Mouse (Mus musculus) forebrain, embryonic 13.5 days (tissue): Measurements from ENCODE around the gene Cyp4a32. TPM values are rescaled to one million over a fixed set of nuclear protein-coding genes. Genes with fewer than 3 reads are reported as not detected.
"Not testable (repeated sequence)": the region's sequence is repeated elsewhere in the genome, so short reads cannot be mapped to it uniquely, and the experiment has no call there.

Experiments
- ATAC-seq: fragments of 200-750 bp; cut with Nextera tagmentation; 2 replicates; pipeline ENCODE4 v1.8.0; 2017
- H3K27ac ChIP-seq: fragments of 300-500 bp; sonication (generic); 2 replicates; pipeline ENCODE4 v1.5.1; 2015; ENCODE audit warnings: inconsistent platforms, mild to moderate bottlenecking, moderate library complexity
- H3K27me3 ChIP-seq: fragments of 300-500 bp; sonication (generic); 2 replicates; pipeline ENCODE4 v1.6.1; 2015; ENCODE audit warnings: mild to moderate bottlenecking, inconsistent platforms
- H3K36me3 ChIP-seq: fragments of 300-500 bp; sonication (generic); 2 replicates; pipeline ENCODE4 v1.6.1; 2015; ENCODE audit warnings: mild to moderate bottlenecking, inconsistent platforms; ENCODE audit not compliant: poor library complexity, severe bottlenecking
- H3K4me1 ChIP-seq: fragments of 300-500 bp; sonication (generic); 2 replicates; pipeline ENCODE4 v1.6.1; 2015; ENCODE audit warnings: inconsistent platforms
- H3K4me2 ChIP-seq: fragments of 300-500 bp; sonication (generic); 2 replicates; pipeline ENCODE4 v1.6.1; 2015; ENCODE audit warnings: inconsistent platforms, mild to moderate bottlenecking, moderate library complexity
- H3K4me3 ChIP-seq: fragments of 300-500 bp; sonication (generic); 2 replicates; pipeline ENCODE4 v1.5.1; 2015; ENCODE audit warnings: mild to moderate bottlenecking, inconsistent platforms
- H3K9ac ChIP-seq: fragments of 300-500 bp; sonication (generic); 2 replicates; pipeline ENCODE4 v1.6.1; 2015; ENCODE audit warnings: mild to moderate bottlenecking, inconsistent platforms
- H3K9me3 ChIP-seq: fragments of 300-500 bp; sonication (generic); replicated peaks from 2 replicates; pipeline ENCODE4 v1.6.1; 2016; ENCODE audit warnings: inconsistent platforms
- WGBS: fragments of 180-500 bp; shearing (Covaris S2); methylation state at CpG from one replicate; pipeline ENCODE4 v1.1.7; 2015; 5-methylcytosine and 5-hydroxymethylcytosine counted together
- polyA plus RNA-seq: library from polyadenylated mRNA; unstranded; fragments of >200 nt; fragmentation: Nextera tagmentation; extraction: Ambion mirVana; gene quantifications from 2 replicates; pipeline ENCODE4 v1.2.1, GENCODE M21; 2015

Gene Cyp4a32
- polyA plus RNA-seq, 1 experiment from 2014 or later = not detected

DNA sequence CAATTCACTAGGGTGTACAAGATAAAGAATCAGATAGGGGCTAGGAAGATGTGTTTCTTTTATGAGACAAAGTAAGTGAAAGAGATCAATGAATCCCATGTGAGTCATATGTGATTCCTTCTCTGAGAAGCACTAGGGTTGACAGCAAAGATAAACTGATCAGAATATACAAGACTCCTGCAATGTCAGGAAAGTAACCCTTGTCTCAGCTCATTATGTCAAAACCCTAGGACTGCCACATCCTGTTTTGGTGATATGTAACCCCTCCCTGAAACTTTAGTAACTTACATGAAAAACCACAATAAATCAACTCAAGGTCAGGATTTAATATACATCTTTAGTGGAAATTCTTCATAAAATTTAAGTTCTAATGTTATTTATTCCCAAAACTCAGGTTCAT is 13.2 kb downstream of the Cyp4a32 start:
- no peaks in the 10 kb centered on the region for H3K9me3 ChIP-seq
- H3K4me1 ChIP-seq = no peaks in the 10 kb centered on the region
- no peak for ATAC-seq
- no peak overlapping the region for H3K4me2 ChIP-seq
- no peak overlapping the region for H3K4me3 ChIP-seq
- no peaks in the 10 kb centered on the region for H3K36me3 ChIP-seq
- H3K27me3 ChIP-seq = no peaks in the 10 kb centered on the region
- no peak overlapping the region for H3K27ac ChIP-seq
- H3K9ac ChIP-seq = no peak overlapping the region

DNA sequence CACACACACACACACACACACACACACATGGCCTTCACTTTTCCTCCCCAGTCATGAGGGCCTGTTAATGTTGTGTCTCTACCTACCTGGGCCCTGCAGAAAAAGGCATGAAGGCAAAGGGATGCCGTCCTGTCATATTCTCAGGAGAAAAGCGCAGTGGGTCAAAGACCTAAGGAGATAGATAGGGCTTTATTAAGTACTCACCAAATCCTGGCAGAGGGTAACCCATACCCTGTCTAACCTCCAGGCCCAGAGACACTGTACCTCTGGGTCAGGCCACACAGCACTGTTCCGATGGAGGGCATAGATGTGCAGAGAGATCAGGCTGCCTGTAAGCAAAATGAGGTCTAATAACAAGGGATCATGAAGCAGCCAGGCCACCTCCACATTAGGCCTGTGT is 24.8 kb downstream of the Cyp4a32 start:
- not testable (repeated sequence) for ATAC-seq, H3K4me3 ChIP-seq
- WGBS = 87% methylated on average over 3 of the region's 3 CpGs

DNA sequence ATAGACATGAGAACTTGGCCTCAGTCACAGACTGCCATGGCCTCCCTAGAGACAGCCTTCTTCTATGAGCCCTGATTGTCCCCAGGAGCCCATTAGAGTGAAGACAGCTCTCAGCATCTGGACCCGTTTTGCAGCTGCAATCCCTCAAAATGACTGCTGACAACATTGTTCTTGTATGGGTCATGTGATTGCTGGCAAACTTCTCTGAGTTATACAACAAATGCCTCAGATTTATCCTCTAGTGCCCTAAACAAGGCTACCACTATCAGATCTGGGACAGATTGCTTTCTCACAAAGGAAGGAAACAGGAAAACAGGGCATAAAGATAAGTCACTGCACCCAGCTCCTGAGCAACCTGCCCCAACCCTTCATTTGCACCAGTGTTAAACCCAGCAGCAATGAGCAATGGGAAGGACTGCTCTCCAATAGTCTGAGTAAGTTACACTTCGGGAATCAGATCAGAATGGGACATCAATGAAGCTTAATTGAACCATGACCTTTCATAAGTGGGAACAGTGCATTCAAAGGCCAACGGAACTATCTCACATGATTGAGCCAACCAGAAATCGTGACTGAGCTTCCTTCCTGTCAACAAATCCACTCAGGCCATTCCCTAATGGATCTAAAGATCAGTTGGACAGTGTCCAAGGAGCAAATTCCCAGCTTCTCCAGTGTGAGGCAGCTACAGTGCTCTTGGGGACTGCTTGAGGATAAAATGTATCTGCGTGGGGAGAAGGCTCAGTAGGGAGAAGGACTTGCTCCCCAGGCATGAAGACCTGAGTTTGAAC is 42.4 kb downstream of the Cyp4a32 start:
- WGBS = 76% methylated on average over 5 of the region's 5 CpGs
- ATAC-seq = no peak

More for the DNA sequence above, 24.8 kb downstream of the Cyp4a32 start:
- H3K4me2 ChIP-seq, H3K27ac ChIP-seq, H3K9me3 ChIP-seq, H3K36me3 ChIP-seq, H3K9ac ChIP-seq, H3K4me1 ChIP-seq, H3K27me3 ChIP-seq: not testable (repeated sequence)

DNA sequence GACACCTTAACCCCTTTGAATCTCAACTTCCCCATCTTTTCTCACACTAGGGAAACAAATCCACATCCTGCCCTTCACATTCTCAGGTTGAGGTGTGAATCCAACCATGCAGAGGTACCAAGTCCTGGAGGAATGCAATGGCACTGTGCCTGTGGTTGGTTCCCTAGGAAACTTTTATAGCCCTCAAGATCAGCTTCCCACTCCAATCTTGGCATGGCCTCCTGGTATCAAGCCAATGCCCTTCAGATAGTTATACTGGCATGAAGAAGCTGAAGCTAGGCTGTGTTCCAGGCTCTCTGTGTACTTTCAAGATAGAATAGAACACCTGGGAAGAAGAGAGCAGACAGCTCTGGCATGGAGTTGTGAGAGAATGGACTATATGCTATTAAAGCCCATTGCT is 44.6 kb downstream of the Cyp4a32 start:
- no peak overlapping the region for H3K4me2 ChIP-seq
- no peaks in the 10 kb centered on the region for H3K9me3 ChIP-seq
- no peak overlapping the region for H3K4me3 ChIP-seq
- no peaks in the 10 kb centered on the region for H3K36me3 ChIP-seq
- no peaks in the 10 kb centered on the region for H3K27me3 ChIP-seq
- no peak overlapping the region for H3K27ac ChIP-seq
- no peaks in the 10 kb centered on the region for H3K4me1 ChIP-seq
- ATAC-seq = no peak
- no peak overlapping the region for H3K9ac ChIP-seq

More for the DNA sequence above, 42.4 kb downstream of the Cyp4a32 start:
- H3K27me3 ChIP-seq = no peaks in the 10 kb centered on the region
- no peaks in the 10 kb centered on the region for H3K4me1 ChIP-seq
- no peak overlapping the region for H3K4me3 ChIP-seq
- H3K4me2 ChIP-seq = no peak overlapping the region
- H3K9ac ChIP-seq = no peak overlapping the region
- no peak overlapping the region for H3K27ac ChIP-seq
- H3K9me3 ChIP-seq = no peaks in the 10 kb centered on the region
- H3K36me3 ChIP-seq = no peaks in the 10 kb centered on the region

DNA sequence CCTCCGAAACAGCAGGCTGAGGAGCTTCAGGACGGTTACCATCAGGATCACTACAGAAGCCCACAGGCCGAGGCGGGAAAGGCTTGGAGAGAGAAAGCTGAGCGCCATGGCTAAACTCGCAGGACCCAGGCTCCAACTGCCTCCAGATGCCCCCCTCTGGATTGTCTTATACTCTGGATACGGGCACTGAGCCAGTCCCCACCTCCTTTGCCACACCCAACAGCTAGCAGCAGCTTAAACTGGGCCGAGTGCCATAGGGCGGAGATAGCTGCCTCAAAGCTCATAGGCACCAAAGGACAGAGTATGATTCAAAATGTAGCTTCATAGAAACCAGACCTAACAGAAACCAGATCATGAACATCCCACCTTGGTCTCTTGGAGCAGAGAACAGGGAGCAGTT is 46.8 kb downstream of the Cyp4a32 start, which contains the start of gene Cyp4b1:
Gene Cyp4b1, minus strand, starts transcription at position 144 of the 400 bp plus-strand sequence.
- 85% methylated on average over 9 of the region's 9 CpGs for WGBS
- no peaks in the 10 kb centered on the region for H3K9me3 ChIP-seq
- no peak within 1 kb of the TSS for H3K4me2 ChIP-seq
- no peaks in the 10 kb centered on the region for H3K4me1 ChIP-seq
- no peaks in the 10 kb centered on the region for H3K27me3 ChIP-seq
- ATAC-seq = no peak
- H3K9ac ChIP-seq = no peak within 1 kb of the TSS
- H3K27ac ChIP-seq = no peak within 1 kb of the TSS
- no peak within 1 kb of the TSS for H3K4me3 ChIP-seq
- H3K36me3 ChIP-seq = no peaks in the 10 kb centered on the region

DNA sequence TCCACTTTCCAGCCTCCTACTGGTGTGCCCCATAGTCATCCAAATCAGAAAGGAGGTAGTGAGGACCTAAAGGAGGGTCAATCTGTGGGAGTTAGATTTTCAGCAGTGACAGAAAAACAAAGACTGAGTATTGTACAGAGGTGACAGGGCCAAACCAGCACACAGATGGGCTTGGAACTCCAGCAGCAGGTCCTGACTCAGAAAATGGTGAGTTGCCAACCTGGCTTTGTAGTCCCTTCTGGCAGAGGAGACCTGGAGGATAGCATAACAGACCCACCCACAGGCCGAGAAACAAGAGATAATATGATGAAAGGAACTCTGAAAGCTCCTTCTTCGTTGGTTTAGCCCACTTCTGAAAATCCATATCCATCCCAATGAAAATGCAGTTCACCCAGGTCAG is 48.0 kb downstream of the Cyp4a32 start:
- 70% methylated on average over 2 of the region's 2 CpGs for WGBS
- H3K36me3 ChIP-seq = no peaks in the 10 kb centered on the region
- H3K4me3 ChIP-seq = no peak overlapping the region
- no peaks in the 10 kb centered on the region for H3K4me1 ChIP-seq
- no peak for ATAC-seq
- no peaks in the 10 kb centered on the region for H3K9me3 ChIP-seq
- H3K4me2 ChIP-seq = no peak overlapping the region
- H3K27ac ChIP-seq = no peak overlapping the region
- no peak overlapping the region for H3K9ac ChIP-seq
- no peaks in the 10 kb centered on the region for H3K27me3 ChIP-seq

DNA sequence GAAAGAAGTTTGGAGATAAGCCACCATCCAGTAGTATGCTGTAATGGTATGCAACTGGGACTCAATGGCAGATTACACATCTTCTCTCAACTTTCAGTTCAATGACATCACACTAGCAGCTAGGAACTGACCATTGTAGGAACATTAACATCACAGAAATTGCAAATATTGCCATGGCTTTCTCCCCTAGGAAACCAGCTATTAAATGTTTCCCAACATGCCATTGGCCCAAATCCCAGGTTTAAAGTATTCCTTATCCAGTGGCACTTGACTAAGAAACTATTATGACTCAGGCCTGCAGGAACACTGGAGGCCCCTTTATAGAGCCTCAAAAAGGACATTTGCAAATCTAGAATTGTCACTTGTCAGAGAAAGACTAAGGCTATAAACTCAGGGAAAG is 48.6 kb downstream of the Cyp4a32 start:
- Histone ChIP-seq H3K9me3 (no peaks in the 10 kb centered on the region), H3K9ac (no peak overlapping the region), H3K36me3 (no peaks in the 10 kb centered on the region), H3K4me1 (no peaks in the 10 kb centered on the region), H3K27me3 (no peaks in the 10 kb centered on the region), H3K4me3 (no peak overlapping the region), H3K27ac (no peak overlapping the region), H3K4me2 (no peak overlapping the region)
- ATAC-seq = no peak

DNA sequence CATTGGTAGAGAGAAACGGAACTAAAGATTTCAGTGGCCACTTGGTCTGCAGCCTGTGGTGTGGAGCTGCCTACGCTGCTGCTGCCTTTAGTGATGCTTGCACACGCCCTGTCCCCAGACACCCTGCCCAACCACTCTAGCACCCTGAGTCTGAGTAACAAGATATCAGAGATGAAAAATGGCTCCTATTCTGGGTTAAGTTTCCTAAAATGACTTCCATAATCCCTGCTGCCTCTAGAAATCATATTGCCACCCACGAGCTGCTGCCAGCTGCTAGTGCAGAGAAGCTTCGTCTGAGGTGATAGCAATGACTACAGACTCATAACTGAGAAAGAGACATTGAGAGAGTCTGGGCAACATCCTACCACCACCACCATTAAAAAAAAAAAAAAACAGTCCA is 50.1 kb downstream of the Cyp4a32 start:
- Histone ChIP-seq H3K4me1 (no peaks in the 10 kb centered on the region), H3K27ac (no peak overlapping the region), H3K9me3 (no peaks in the 10 kb centered on the region), H3K4me3 (no peak overlapping the region), H3K36me3 (no peaks in the 10 kb centered on the region), H3K4me2 (no peak overlapping the region), H3K27me3 (no peaks in the 10 kb centered on the region), H3K9ac (no peak overlapping the region)
- ATAC-seq = no peak
- 88% methylated on average over 5 of the region's 5 CpGs for WGBS

DNA sequence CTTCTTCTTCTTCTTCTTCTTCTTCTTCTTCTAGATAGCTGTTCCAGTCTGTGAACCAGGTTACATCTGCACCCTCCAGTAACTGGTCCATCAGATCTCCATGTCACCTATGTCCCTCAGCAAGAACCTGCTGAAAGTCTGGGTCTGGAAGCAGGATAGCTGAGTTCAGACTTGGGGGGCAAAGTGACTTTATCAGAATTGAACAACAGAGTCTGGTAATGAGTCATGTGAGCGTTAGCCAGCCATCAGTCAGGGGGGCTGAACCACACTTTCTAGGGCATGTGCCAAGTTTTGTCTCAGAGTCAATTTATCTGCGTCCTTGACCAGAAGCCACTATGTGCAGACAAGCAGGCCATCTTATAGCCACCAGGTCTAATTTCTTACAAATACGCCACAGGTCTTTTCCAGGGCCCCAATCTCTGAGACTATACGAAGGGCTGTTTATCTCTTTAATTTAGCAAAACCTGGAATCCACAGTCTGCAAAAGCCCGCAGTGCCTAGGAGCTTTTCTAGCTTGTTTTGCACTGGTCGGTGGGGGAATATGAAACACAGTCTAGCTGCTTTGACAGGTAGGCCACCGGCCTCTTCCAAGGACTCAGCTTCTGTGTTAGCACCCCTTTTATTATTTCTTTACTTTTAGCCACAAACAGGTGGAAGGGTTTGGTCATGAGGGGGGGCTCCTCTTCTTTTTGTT is 55.2 kb downstream of the Cyp4a32 start:
- H3K4me1 ChIP-seq, H3K9ac ChIP-seq, H3K27me3 ChIP-seq, H3K36me3 ChIP-seq, H3K9me3 ChIP-seq, ATAC-seq, H3K4me3 ChIP-seq, H3K27ac ChIP-seq, H3K4me2 ChIP-seq: not testable (repeated sequence)
- 93% methylated on average over 7 of the region's 7 CpGs for WGBS

DNA sequence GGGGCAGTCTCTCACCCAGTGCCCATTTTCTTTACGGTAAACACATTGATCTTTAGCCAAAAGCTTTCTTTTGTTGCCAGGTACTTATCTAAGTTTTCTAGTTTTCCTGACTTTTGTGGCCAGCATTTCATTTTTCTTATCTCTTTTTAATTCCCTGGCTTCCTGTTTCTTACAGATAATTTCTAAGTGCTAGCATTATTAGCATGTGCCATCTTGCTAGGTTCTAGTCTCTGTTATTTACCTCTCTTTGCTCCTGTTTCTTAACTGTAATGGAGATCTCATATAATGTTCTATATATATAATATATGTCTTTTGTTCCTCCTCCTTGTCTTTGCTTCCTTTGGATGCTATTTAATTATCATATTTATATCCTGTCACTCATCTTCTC is 55.8 kb downstream of the Cyp4a32 start:
- H3K27me3 ChIP-seq, H3K36me3 ChIP-seq, H3K9me3 ChIP-seq, H3K4me3 ChIP-seq, H3K4me2 ChIP-seq, H3K9ac ChIP-seq, ATAC-seq, H3K4me1 ChIP-seq, H3K27ac ChIP-seq: not testable (repeated sequence)
- WGBS = 78% methylated on average over 1 of the region's 1 CpGs

DNA sequence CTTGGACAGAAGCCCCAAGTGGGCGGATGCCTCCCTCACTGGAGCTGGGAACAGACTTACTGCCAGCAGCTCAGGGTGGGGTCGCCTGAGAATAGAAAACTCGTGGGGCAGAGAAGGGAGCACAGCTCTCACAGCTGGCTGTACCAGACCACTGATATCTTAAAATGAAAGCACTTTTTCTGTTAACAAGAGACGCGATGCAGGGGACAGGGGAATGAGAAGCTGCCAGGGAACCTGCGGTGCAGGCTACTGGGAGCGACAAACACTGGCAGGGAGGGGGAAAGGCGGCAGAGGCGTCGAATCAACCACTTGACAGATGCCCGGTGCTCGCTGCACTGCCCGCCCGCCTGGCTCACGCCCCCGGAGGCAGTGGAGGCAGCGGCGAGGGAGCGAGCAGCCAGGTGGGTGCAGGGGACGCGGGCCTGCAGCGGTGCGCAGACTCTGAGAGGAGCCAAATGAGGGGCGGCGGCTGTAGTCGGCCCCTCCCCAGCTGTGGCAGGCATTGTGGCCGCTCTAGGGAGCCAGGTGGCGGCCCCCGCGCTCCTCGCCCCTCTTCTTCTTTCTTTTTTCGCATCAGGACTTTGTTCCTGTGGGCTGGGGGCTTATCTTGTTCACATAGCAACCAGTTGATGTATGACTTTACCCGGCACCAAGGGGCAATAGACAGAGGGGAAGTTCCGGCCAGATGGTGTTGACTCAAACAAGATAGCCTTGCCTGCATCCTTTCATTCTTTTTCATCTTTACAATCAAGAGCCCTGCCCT is 56.5 kb downstream of the Cyp4a32 start:
- Histone ChIP-seq H3K4me3 (peak overlapping the region; percentile 48), H3K27ac (no peak overlapping the region), H3K36me3 (no peaks in the 10 kb centered on the region), H3K4me1 (peaks cover 7% of the 10 kb centered on the region; the same call in 1 of the 2 replicates), H3K9me3 (no peaks in the 10 kb centered on the region), H3K4me2 (peak overlapping the region; percentile 87), H3K27me3 (no peaks in the 10 kb centered on the region), H3K9ac (peak overlapping the region; percentile 68)
- ATAC-seq = peak; percentile 88
- 2% methylated on average over 34 of the region's 34 CpGs for WGBS

DNA sequence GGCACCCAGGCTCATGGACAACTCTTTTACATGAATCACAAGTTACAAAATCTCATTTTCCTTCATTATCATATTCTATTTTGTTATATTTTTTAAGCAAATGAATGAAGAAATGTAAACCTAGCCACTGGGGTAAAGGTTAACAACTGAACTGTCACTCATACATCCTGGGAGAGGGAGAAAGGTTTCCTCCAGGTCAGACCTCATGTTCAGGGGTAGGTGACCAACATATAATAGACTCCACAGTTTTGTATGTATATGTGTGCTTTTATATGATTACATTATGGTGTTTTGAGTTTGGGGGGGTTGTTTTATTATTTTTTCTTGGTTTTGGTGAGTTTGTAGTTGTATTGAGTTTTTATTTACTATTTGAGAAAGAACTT is 57.1 kb downstream of the Cyp4a32 start:
- peaks cover 7% of the 10 kb centered on the region; the same call in 1 of the 2 replicates for H3K4me1 ChIP-seq
- H3K4me2 ChIP-seq = peak overlapping the region; percentile 87
- no peak overlapping the region for H3K4me3 ChIP-seq
- no peaks in the 10 kb centered on the region for H3K9me3 ChIP-seq
- H3K9ac ChIP-seq = no peak overlapping the region
- no peak for ATAC-seq
- no peaks in the 10 kb centered on the region for H3K36me3 ChIP-seq
- H3K27me3 ChIP-seq = no peaks in the 10 kb centered on the region
- H3K27ac ChIP-seq = no peak overlapping the region
